Mouse (Mus musculus) Patski (cell line): ENCODE data around the gene Fbxl7. TPM values are rescaled to one million over a fixed set of nuclear protein-coding genes. Genes with fewer than 3 reads are reported as not detected.

Experiments used
- ATAC-seq: fragments of 100-300 bp; one replicate; pipeline ENCODE4 v1.8.0; 2021
- CTCF ChIA-PET: fragments of 350-600 bp; sonication (Branson Sonifier 250); formaldehyde crosslinking; loops from one replicate; lab custom pipeline; 2022; ENCODE audit warnings: inconsistent platforms; lab: Charles Lee
- POLR2A ChIA-PET: fragments of 350-600 bp; sonication (Branson Sonifier 250); formaldehyde crosslinking; loops from one replicate; lab custom pipeline; 2022; ENCODE audit warnings: antibody characterized with exemption, inconsistent platforms; lab: Charles Lee
- DNase-seq: peaks from one replicate; pipeline ENCODE4 v3.0.0-alpha.2; 2011; ENCODE audit warnings: low read depth, low spot score
- H3K27me3 ChIP-seq: fragments of 371-371 bp; one replicate; pipeline ENCODE4 v1.5.1; 2021
- CTCF ChIP-seq: fragments of 100-300 bp; IDR thresholded peaks from one replicate; pipeline ENCODE4 v1.5.1; 2021
- in situ Hi-C: fragments of 300-500 bp; cut with MboI; formaldehyde crosslinking; loops from 3 replicates; pipeline ENCODE4 v1.11.1; 2018; ENCODE audit warnings: low pct_unique_long_range_greater_than_20kb, mixed read lengths
- polyA plus RNA-seq: library from polyadenylated mRNA; unstranded; gene quantifications from one replicate; pipeline ENCODE4 v1.2.3, GENCODE M21; 2021

Fbxl7 gene
- polyA plus RNA-seq, 1 experiment from 2014 or later: 2.6 TPM

DNA sequence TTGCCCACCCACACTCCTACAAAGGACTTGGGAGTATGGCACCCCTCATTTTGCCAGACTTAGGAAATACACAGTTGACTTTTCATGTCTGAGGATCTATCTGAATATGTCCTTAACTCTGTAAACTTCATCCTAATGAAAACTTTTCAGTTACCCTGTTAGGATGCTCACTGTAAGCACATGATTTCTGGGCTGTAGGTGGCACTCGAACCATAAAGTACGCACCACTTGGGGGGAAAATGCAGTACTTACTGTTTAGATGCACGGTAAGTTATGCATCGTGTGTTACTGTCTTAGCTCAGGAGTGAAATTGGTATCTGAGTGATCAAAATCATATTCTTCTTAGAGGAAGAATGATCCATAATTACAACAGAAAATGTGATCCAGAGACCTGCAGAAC is 252.8 kb downstream of the Fbxl7 start:
- no peak for ATAC-seq
- TF ChIP-seq CTCF: peak; percentile 26
- ChIA-PET POLR2A (no interaction called here), CTCF (no interaction called here)
- in situ Hi-C loops: loop anchor here (5.0 kb wide), 1 partner anchor 250 kb away; no protein-coding TSS in a partner anchor
- DNase-seq: no peak
- H3K27me3 ChIP-seq: no peaks in the 10 kb centered on the region

GRCm38 (mm10) chr15:26639726-26640125 is 255.7 kb downstream of the Fbxl7 start:
- POLR2A ChIA-PET: no interaction called here
- no peak for ATAC-seq
- CTCF ChIA-PET: interaction anchor here (1.1 to 1.5 kb wide), 2 partner anchors 341 to 552 kb away, joined by 3 read pairs; no protein-coding TSS in a partner anchor
- no peak for DNase-seq
- H3K27me3 ChIP-seq: no peaks in the 10 kb centered on the region
- TF ChIP-seq CTCF: peak; percentile 62
- in situ Hi-C loops: loop anchor here (5.0 kb wide), 1 partner anchor 253 kb away; no protein-coding TSS in a partner anchor

DNA sequence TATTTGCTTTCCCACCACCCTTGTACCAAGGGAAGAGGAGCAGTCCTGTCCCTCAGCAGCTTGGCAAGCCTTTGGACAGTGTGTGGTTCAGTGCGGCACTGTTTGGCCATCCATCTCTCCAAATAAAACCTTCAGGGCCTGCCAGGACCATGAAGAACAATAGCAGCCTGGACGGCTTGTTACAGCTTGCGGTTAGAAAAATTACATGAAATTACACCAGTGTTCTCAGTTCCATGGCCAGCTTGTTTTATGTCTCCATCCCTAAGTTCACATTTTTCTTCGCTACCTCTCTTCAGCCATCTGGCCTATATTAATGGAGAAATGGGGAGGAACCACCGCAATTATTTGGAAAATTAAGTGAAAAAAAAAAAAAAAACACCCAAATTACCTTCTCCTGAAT is 259.8 kb downstream of the Fbxl7 start:
- TF ChIP-seq CTCF: no peak
- ATAC-seq (no peak), DNase-seq (no peak)
- ChIA-PET POLR2A (no interaction called here), CTCF (no interaction called here)
- no peaks in the 10 kb centered on the region for H3K27me3 ChIP-seq
- in situ Hi-C loops: no loop called here

DNA sequence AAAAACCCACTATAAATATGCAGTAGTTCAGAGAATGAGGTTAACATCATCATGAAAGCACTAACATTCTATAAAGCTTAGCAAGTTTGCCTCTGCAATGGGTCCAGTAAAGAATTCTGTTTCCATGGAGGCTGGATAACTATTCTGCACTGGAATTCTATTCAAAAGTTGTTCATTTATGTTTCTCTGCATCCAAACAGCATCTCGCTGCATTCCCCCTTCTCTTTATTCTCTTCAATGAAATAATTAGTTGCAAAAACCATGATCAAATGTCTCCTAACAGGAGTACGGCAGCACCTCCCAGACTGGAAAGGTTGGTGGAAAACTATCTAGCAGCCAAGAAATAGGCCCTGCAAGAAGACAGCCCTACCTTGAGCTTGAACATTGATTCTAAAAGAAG is 267.2 kb downstream of the Fbxl7 start:
- CTCF ChIA-PET: no interaction called here
- ATAC-seq (no peak), DNase-seq (no peak)
- POLR2A ChIA-PET: no interaction called here
- no peaks in the 10 kb centered on the region for H3K27me3 ChIP-seq
- in situ Hi-C loops: no loop called here
- TF ChIP-seq CTCF: no peak

DNA sequence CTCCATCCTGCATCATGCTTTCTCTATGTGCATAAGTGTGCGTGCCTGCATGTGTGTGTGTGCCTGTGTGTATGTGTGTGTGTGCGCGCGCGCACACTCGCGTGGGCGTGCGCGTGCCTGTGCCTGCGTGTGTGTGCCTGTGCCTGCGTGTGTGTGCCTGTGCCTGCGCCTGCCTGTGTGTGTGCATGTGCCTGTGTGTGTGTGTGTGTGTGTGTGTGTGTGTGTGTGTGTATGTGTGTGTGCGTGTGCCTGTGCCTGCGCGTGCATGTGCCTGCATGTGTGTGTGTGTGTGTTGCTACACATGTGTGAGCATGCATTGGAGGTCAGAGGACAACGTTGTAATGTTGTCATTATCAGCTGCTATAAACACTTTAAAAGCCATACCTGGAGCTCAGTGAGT is 272.1 kb downstream of the Fbxl7 start:
- CTCF ChIA-PET: no interaction called here
- in situ Hi-C loops: loop anchor here (5.0 kb wide), 1 partner anchor 559 kb away; no protein-coding TSS in a partner anchor
- DNase-seq (no peak), ATAC-seq (no peak)
- H3K27me3 ChIP-seq: no peaks in the 10 kb centered on the region
- TF ChIP-seq CTCF: no peak
- POLR2A ChIA-PET: interaction anchor here (0.6 kb wide), 1 partner anchor 479 kb away, joined by 3 read pairs; no protein-coding TSS in a partner anchor

- DNase-seq (no peak), ATAC-seq (no peak)
- in situ Hi-C loops: loop anchor here (5.0 kb wide), 1 partner anchor 562 kb away; no protein-coding TSS in a partner anchor
- CTCF ChIA-PET: interaction anchor here (0.7 to 2.2 kb wide), 3 partner anchors 292 to 569 kb away, joined by 3 to 7 read pairs (median 4); no protein-coding TSS in a partner anchor
- H3K27me3 ChIP-seq: no peaks in the 10 kb centered on the region
- TF ChIP-seq CTCF: peak; percentile 83
- POLR2A ChIA-PET: no interaction called here
These were observed 275.1 kb downstream of the Fbxl7 start for GRCm38 (mm10) chr15:26620279-26620678.

DNA sequence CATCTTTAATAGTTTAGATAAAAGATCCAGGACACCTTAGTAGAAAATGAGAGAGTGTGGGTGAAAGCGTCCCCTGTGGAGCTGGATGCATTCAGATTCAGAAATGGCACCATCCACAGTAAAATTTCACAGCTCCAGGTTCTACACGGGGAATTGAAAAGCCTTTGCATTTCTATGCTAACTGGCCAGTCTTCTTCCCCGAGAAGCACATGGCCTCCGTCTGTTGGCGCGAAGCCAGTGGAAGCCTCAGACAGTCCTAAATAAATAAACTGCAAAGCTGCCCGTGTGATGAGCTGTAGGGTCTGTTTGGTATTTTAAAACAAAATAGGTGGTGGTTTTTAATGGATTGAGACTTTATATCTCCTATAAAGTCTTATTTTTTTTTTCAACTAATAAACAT is 276.2 kb downstream of the Fbxl7 start:
- DNase-seq: no peak
- TF ChIP-seq CTCF: no peak
- no peaks in the 10 kb centered on the region for H3K27me3 ChIP-seq
- ChIA-PET POLR2A (no interaction called here), CTCF (interaction anchor here (0.8 to 2.2 kb wide), 4 partner anchors 8 to 570 kb away, joined by 3 to 7 read pairs (median 4); no protein-coding TSS in a partner anchor)
- no peak for ATAC-seq
- in situ Hi-C loops: no loop called here

GRCm38 (mm10) chr15:26596239-26596638 is 299.1 kb downstream of the Fbxl7 start:
- DNase-seq (no peak), ATAC-seq (no peak)
- in situ Hi-C loops: no loop called here
- no peak for TF ChIP-seq CTCF
- H3K27me3 ChIP-seq: no peaks in the 10 kb centered on the region
- ChIA-PET POLR2A (no interaction called here), CTCF (no interaction called here)

DNA sequence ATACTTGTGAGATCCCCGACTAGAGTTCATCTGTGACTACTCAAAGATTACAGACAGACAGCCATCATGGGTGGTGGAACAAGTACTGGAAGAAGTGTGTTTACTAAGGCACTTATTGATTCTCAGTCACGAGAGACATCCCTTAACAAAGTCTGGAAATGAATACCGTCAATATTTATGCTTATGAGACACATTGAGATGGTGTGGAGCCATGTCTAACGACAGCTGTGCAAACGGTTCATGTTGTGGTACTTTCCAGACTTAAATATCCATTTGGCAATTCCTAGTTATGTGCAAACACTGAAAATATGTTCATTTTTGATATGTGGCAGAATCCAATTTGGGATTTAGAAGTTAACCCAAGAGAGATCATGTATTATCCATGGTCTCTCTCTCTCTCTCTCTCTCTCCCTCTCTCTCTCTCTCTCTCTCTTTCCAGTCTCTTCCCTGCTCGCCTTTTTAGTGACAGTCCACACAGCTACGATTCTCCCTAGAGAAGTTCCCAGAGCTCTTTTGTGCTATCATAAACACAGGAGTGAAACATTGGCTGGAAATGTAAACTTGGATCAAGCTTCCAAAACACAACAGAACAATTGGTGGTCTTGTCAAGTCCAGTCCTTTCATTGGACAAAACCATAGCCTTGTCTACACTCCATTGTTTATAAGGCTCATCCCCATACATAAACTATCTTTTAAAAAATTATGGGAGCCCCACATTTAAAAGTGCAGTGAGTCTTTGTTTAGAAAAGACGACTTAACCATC is 315.3 kb downstream of the Fbxl7 start:
- POLR2A ChIA-PET: no interaction called here
- H3K27me3 ChIP-seq: no peaks in the 10 kb centered on the region
- ATAC-seq (no peak), DNase-seq (no peak)
- in situ Hi-C loops: no loop called here
- no peak for TF ChIP-seq CTCF
- CTCF ChIA-PET: interaction anchor here (1.2 kb wide), 1 partner anchor 17 kb away, joined by 3 read pairs; no protein-coding TSS in a partner anchor

DNA sequence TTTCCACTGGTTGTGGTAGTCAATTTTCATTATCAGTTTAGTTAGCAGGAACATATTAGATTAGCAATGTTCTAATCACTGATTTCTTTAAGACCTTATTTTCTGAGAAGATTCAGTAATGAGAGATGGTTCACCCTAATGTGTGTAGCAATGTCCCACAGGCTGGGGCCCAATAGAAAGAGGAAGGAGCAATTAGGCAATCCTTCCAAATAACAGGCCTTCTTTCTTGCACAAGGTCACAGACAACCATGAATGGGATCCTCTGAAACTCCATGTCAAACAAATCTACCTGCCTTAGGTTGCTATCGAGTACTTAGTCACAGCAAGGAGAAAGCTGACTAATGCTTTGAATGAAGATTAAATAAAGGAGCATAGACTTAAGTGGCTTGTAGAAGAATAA is 316.9 kb downstream of the Fbxl7 start:
- CTCF ChIA-PET: no interaction called here
- TF ChIP-seq CTCF: no peak

GRCm38 (mm10) chr15:26566076-26566475 is 329.3 kb downstream of the Fbxl7 start:
- POLR2A ChIA-PET: no interaction called here
- CTCF ChIA-PET: no interaction called here
- in situ Hi-C loops: no loop called here
- DNase-seq (no peak), ATAC-seq (no peak)
- TF ChIP-seq CTCF: no peak
- no peaks in the 10 kb centered on the region for H3K27me3 ChIP-seq

More for the DNA sequence above, 316.9 kb downstream of the Fbxl7 start:
- POLR2A ChIA-PET: no interaction called here
- DNase-seq (no peak), ATAC-seq (no peak)
- H3K27me3 ChIP-seq: no peaks in the 10 kb centered on the region
- in situ Hi-C loops: no loop called here
